8 mouse cellular contexts compared by ENCODE assay signal in genomic region chr6:127970120-127970519, GRCm38 (mm10).
DNase-seq lines count a peak whose midpoint lies in the region; ATAC-seq and TF ChIP-seq lines count a peak whose summit lies in the region.

No protein-coding gene starts in this region.

- no peaks in the 10 kb centered on the region for H3K36me3 ChIP-seq in C2C12 (ENCODE audit: control insufficient read depth, insufficient read depth)
- no peaks in the 10 kb centered on the region for H3K36me3 ChIP-seq in embryonic facial prominence, embryonic 11.5 days (replicated peaks; ENCODE audit: control insufficient read depth, insufficient read depth, low read depth, low read length)

- H3K27me3 ChIP-seq in C2C12 (ENCODE audit: control insufficient read depth, insufficient read depth, insufficient read length): no peaks in the 10 kb centered on the region
- H3K27me3 ChIP-seq in embryonic facial prominence, embryonic 11.5 days (ENCODE audit: control insufficient read depth, insufficient read depth, low read length): no peaks in the 10 kb centered on the region

- H3K4me1 ChIP-seq in embryonic facial prominence, embryonic 11.5 days (ENCODE audit: control insufficient read depth, insufficient read depth, low read length): no peaks in the 10 kb centered on the region

- H3K4me2 ChIP-seq in embryonic facial prominence, embryonic 11.5 days (ENCODE audit: low read depth, low read length): no peak overlapping the region

- H3K79me2 ChIP-seq in C2C12 (ENCODE audit: control insufficient read depth, insufficient read depth): no peaks in the 10 kb centered on the region

- H3K9ac ChIP-seq in embryonic facial prominence, embryonic 11.5 days (replicated peaks; ENCODE audit: low read length): no peak overlapping the region

- no peaks in the 10 kb centered on the region for H3K79me3 ChIP-seq in C2C12 (ENCODE audit: low read depth)

- 7% methylated on average over 7 of the region's 7 CpGs for WGBS in embryonic facial prominence, embryonic 11.5 days

- no peak overlapping the region for H3K4me3 ChIP-seq in C2C12 (ENCODE audit: insufficient read depth, poor library complexity, severe bottlenecking)
- H3K4me3 ChIP-seq in embryonic facial prominence, embryonic 11.5 days (ENCODE audit: low read depth, low read length): no peak overlapping the region

- H3K9me3 ChIP-seq in embryonic facial prominence, embryonic 11.5 days (replicated peaks; ENCODE audit: control insufficient read depth, low read length): no peaks in the 10 kb centered on the region

- H3ac ChIP-seq in C2C12 (ENCODE audit: control insufficient read depth, insufficient read length, low read depth): no peak overlapping the region

- no peak for ATAC-seq in embryonic facial prominence, embryonic 11.5 days (replicated peaks; ENCODE audit: insufficient number of reproducible peaks, low FRiP score, low TSS enrichment, low read depth)

- peak; percentile 90 for TF ChIP-seq CTCF in C2C12 (IDR thresholded peaks at IDR 0.05; ENCODE audit: control insufficient read depth, insufficient read depth, insufficient read length)

- DNase-seq in adrenal gland, postnatal 14 days: peak; percentile 90
- DNase-seq in embryonic facial prominence, embryonic 11.5 days (ENCODE audit: low spot score): peak; percentile 87
- DNase-seq in heart, adult 8-10 months (ENCODE audit: low spot score): peak; percentile 75
- DNase-seq in kidney, postnatal 25 days: peak; percentile 73 to 87
- peak; percentile 61 to 67 for DNase-seq in lung, adult 18-20 months
- DNase-seq in ovary, postnatal 14 days (ENCODE audit: low spot score): peak; percentile 81
- DNase-seq in thymus, postnatal 10 days (ENCODE audit: low spot score in 2 of 2): peak; percentile 44 to 79

- no peak overlapping the region for H3K27ac ChIP-seq in embryonic facial prominence, embryonic 11.5 days (replicated peaks; ENCODE audit: low read depth, low read length)

TF ChIP-seq in C2C12, 6 proteins besides CTCF, POLR2A, EP300 and RAD21:
- TF ChIP-seq MYOG (IDR thresholded peaks at IDR 0.05; ENCODE audit: control insufficient read depth, extremely low read depth, insufficient read length) (no peak), USF1 (IDR thresholded peaks at IDR 0.05; ENCODE audit: low read depth) (no peak), MAX (IDR thresholded peaks at IDR 0.05) (no peak), MYOD1 (IDR thresholded peaks at IDR 0.05; ENCODE audit: control insufficient read depth, insufficient read length, low read depth) (no peak), FOSL1 (IDR thresholded peaks at IDR 0.05; ENCODE audit: insufficient read depth, low read length, poor library complexity, severe bottlenecking) (no peak), CEBPB (IDR thresholded peaks at IDR 0.05; ENCODE audit: low read depth) (no peak)
